Mouse (Mus musculus) leukemia stem cell, adult 10-12 weeks (primary cell): ENCODE results near the gene Cmpk2. TPM values are rescaled to one million over a fixed set of nuclear protein-coding genes. Genes with fewer than 3 reads are reported as not detected.

Experiments used
- polyA plus RNA-seq: library from polyadenylated mRNA; stranded (reverse); fragments of >175 nt; gene quantifications from 2 replicates; pipeline ENCODE4 v1.2.3, GENCODE M21; 2012; ENCODE audit warnings: low replicate concordance

Cmpk2 gene
- 3.7 and 7.5 TPM in 2 replicates for polyA plus RNA-seq

GRCm38 (mm10) chr12:26469098-26470041 lies at the start of gene Cmpk2:
Gene Cmpk2 (plus strand): TSS chr12:26469204.

GRCm38 (mm10) chr12:26456028-26456698 lies 12.8 kb upstream of the Cmpk2 start, which contains the start of gene Rsad2:
Gene Rsad2 (minus strand): TSS chr12:26456452.

Other genes with a start within 250 kb of the Cmpk2 start
- 3.7 and 3.9 TPM in 2 replicates for gene Rnf144a, start 54.0 kb upstream of the Cmpk2 start, polyA plus RNA-seq
- 21.3 and 21.6 TPM in 2 replicates for gene Rsad2, start 12.8 kb upstream of the Cmpk2 start, polyA plus RNA-seq